Mouse (Mus musculus): Measurements from ENCODE around the gene Kcna10. TPM values are rescaled to one million over a fixed set of nuclear protein-coding genes. Genes with fewer than 3 reads are reported as not detected.

Kcna10 gene
- total RNA-seq, 4 experiments from 2014 or later, result not detected

DNA sequence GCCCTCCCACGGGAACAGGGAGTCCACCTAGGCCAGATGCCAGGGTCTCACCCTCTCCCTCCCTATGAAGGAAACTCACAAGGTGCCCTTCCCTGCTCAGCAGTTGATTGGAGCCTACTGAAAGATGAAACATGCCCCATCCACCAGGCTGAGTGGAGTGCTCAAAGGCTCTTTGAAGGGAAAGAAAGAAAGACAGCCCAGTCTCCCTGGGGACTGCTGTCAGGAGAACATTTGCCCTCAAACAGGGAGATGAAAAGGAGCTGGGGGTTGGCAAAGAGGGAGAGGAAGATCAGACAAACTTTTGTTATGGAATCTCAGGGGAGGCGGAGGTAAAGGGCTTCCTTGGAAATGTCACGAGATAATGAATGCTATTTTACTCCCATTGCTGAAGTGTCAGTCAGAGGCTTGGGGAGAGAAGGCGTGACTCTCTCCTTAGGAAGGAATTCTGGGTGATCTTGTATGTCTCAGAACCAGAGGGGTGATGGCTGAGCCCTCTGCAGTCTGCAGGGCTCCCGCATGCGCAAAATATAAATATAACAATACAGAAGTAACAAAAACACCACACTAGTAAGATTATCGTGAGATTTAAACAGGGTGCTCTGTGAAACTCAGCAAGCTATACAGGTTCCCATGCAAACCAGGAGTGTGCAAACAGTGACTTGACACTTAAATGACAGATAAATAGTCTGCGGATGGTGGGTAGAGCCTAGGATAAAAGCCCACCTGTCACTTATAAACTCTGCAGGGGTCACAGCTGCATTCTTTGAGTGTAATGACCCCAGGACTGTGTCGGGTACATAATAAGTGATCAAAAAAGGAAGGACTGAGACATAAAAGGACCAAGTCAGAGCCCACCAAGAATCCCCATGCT, 18.7 kb downstream of the Kcna10 start:
- DNase-seq (ENCODE audit: low spot score), result no peak

- no peak for DNase-seq (ENCODE audit: low spot score)
Observed at GRCm38 (mm10) chr3:107204413-107204812, 21.6 kb downstream of the Kcna10 start.

- DNase-seq (ENCODE audit: low spot score), result no peak
Observed at GRCm38 (mm10) chr3:107205170-107205569, 22.3 kb downstream of the Kcna10 start.

GRCm38 (mm10) chr3:107205994-107206393, 23.1 kb downstream of the Kcna10 start:
- DNase-seq (ENCODE audit: low spot score), result peak; percentile 79

- DNase-seq (ENCODE audit: low spot score), result no peak
Observed at GRCm38 (mm10) chr3:107206490-107207150, 23.8 kb downstream of the Kcna10 start.

DNA sequence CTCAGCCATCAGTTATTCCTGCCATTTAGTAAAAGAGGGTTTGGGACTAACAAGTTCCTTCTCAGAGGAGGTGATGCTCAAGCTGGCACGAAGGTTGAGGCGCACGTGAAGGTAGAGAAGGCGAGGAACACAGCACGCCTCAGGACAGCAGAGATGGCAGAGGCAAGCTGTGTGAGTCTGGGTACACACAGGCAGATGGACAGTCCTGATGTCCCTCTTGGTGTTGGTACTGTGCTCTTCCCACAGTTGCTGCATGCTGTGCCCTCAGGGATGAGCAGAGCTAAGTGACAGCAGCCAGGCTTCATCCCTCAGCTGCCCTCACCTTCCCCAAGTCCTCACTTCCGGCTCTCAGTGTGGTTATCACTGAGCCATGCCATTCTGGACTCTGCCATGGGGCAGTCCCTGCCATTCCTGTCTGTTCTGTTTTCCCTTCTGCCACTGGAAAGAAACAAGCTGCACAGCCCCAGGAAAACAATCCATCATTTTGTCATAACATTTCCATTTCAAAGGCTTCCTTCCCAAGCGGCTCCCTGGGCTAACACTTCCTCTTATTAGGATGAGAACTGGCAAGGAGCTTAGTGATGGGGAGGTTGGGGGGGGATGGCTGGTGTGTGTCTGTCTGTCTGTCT, 24.9 kb downstream of the Kcna10 start:
- no peak for DNase-seq (ENCODE audit: low spot score)

- DNase-seq (ENCODE audit: low spot score), result no peak
Observed at GRCm38 (mm10) chr3:107214606-107215005, 31.8 kb downstream of the Kcna10 start.

- no peak for DNase-seq (ENCODE audit: low spot score)
Observed at GRCm38 (mm10) chr3:107216400-107217100, 33.7 kb downstream of the Kcna10 start.

DNA sequence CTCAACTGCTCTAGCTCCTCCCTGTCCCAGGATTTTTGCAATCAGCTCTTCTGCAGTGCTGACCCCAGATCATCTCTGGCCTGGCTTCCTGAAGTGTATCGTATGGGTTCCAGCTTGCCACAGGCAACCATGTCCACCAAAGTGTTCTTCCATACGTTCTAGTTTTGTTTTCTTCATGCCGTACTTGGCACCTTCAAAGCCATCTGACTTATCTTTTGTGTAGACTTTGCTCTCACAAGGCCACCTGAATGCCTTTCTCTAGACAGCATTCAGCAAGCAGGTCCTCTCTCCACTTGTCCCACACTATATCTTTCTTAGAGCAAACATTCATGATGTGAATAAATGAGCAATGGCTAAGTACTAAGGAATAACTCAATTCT, 34.2 kb downstream of the Kcna10 start:
- no peak for DNase-seq (ENCODE audit: low spot score)

GRCm38 (mm10) chr3:107218572-107218971, 35.7 kb downstream of the Kcna10 start:
- DNase-seq (ENCODE audit: low spot score), result no peak

GRCm38 (mm10) chr3:107221608-107222007, 38.8 kb downstream of the Kcna10 start, which contains the start of gene Cym:
Gene Cym, minus strand, starts transcription at chr3:107221732.
- no peak for DNase-seq (ENCODE audit: low spot score)

DNA sequence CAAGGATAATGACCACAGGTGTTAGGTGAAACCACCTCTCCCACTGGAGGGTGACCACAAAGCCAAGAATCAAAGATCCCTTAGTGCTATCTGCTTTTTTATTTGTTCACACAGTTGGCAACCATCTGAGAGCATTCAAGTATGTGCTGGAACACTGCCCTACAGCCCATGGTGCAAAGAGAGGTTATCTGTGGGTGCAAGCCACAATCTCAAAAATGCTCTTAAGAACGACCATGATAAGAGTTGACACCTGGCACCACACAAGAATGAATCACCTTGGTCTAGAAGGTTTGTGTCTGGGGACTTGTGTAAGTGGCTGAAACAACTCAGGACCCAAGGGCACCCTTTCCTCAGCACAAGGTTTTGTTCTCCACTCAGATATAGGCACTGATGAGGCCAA, 40.4 kb downstream of the Kcna10 start:
- DNase-seq (ENCODE audit: low spot score), result no peak

DNA sequence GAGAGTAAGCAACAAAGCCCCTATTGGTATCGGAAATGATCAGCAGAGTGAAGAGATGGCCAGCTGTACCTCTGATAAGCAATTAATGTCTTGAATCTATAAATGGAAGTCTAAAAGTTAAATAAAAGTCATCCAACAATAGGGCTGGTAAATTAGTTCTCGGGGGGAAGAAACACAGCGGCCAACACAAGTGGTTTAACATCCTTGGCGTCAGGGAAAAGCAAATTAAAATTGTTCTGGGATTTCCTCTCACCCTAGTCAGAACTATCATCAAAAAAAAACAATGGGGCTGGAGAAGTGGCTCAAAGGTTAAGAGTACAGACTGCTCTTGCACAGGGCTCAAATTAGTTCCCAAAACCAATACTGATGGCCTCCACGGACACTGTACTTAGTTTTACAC, 43.0 kb downstream of the Kcna10 start:
- peak; percentile 38 for DNase-seq (ENCODE audit: low spot score)

DNA sequence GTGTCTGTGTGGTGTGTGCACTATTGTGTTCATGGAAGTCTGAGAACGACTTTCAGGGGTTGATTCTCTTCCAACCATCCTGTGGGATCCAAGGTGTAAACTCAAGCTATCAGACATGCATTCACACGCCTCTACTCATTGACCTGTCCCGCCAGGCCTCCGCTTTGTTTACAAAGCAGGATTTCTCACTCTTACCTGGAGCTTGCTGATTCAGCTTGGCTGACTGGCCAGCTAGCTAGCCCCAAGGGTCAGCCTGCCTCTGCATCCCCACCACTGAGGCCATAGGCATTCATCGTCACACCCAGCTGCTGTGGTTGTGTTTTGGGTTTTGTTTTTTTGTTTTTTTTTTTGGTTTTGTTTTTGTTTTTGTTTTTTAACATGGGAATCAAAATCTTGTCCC, 46.4 kb downstream of the Kcna10 start:
- DNase-seq (ENCODE audit: low spot score), result no peak

DNA sequence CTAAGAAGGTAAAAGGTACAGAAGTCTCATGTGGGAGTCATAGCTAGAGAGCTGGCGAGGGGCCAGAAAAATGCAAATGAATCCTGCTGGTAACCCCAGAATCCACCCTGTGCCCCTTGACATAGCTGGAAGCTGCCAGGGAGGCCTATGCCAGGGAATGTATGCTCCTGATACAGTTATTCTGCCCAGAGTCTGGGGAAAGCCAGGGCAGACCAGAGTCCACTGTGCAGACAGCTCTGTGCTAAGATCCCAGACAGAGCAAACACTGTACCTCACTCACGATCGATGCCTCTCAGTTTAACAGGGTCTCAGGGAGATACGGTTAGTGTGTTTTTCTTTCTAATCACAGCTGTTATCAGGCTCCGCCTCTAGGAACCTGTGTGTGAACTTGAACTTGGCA, 47.0 kb downstream of the Kcna10 start:
- DNase-seq (ENCODE audit: low spot score), result no peak

DNA sequence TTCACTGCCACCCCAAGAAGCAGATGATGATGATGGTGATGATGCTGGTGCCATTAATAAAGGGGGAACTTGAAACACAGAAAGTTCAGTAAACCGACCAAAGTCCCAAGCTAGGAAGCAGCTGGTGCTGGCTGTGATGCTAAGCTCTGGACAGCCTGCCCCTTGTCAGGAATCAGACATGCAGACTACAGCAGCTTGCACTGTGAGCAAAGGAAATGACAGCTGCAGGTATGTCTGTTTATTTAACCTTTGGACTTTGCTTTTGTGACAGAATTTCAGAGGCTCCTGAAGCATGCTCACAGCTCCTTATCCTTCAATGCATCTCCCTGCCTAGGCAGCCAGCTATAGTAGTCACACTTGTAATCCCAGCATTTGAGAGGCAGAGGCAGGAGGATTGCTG, 47.7 kb downstream of the Kcna10 start, which contains the start of gene A630076J17Rik:
A630076J17Rik (plus strand) TSS at position 88 of the 400 bp plus-strand sequence.
- no peak for DNase-seq (ENCODE audit: low spot score)

GRCm38 (mm10) chr3:107231202-107231601, 48.3 kb downstream of the Kcna10 start:
- DNase-seq (ENCODE audit: low spot score), result no peak

- peak; percentile 87 for DNase-seq (ENCODE audit: low spot score)
Observed at GRCm38 (mm10) chr3:107233351-107233813, 50.5 kb downstream of the Kcna10 start.

DNA sequence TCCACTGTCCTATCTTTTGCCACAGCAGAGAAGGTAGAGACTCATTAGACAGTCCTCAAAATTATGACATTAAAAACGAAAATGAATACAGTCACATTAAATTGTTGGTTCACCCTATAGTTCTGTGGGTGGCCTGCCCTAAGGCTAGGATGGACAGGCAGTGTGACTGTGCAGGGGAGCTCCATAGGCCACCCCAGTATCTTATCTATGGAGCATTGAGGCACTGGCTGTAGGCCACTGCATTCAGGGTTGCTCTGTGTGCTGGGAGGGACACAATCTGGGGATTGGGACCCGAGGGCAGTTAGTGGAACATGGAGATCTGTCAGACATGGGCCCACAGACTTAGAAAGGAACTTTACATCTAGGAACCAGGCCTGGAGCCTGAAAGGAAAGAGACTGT, 51.1 kb downstream of the Kcna10 start:
- no peak for DNase-seq (ENCODE audit: low spot score)

DNA sequence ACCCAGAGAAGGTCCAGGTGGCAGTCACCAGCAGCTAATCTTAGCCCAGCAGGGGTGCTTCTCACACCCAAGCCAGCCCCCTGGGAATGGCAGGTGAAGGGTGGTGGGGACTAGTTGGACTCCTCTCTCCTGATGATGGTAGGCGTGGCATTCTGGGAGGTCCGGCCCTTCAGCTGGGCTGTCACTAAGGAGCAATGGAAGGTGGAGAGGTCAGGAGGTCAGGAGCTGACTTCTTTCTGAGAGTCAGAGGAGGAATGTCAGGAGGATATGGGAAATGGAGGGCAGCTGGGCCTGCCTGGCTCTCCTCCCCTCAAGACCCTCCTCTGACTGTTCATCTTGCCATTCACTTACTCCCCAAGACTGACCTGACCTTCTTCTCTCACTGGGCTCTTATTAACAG, 55.2 kb downstream of the Kcna10 start:
- no peak for DNase-seq (ENCODE audit: low spot score)

DNA sequence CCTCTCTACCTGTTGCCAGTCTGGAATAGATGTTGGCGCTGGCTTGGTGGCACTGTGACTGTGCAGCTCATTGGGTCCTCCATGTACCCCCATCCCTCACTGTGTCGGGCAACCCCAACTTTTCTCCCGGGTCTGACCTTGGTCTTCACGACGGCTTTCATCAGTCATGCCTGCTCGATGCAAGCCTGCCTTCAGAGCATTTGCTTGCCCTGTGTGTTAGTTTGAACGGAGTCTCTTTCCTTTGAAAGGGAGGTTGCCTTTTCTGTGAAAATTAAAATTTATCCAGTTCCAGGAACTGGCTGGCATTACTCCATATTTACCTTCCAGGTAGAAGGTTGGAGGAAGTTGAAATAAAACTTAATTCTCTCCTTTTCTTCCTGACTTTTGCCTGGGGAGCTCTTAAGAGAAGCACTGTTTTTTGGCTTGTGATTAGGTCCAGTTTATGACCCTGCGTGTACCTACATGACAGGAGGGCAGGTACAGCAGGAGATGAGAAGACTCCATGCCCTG, 55.7 kb downstream of the Kcna10 start:
- no peak for DNase-seq (ENCODE audit: low spot score)

Measured in heart, adult 8-10 months (tissue).